Comparison of ENCODE assay signal across 39 mouse cellular contexts in the genomic region with DNA sequence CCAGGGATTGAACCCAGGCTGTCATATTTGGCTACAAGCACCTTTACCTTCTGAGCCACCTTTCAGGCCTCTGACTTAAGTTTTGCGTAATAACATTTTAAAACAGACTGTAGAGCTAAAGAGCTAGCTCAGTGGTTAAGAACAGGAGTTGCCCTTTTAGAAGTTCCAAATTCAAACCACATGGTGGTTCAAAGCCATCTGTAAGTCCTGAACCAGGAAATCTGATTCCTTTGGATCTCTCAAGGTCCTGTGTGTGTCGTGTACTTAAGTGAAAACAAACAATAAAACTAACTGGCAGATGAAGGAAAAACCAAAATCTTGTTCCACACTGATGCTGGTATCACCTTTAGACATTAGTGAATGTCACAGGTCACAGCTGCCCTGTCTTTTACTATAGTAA. TPM values are rescaled to one million over a fixed set of nuclear protein-coding genes. Genes with fewer than 3 reads are reported as not detected.
DNase-seq lines count a peak whose midpoint lies in the region; ATAC-seq and TF ChIP-seq lines count a peak whose summit lies in the region.
"Had no signal": no experiment of that assay in that cellular context is flagged by ENCODE, and none has a peak within 500 bp of the region (broad histone marks: within the 10 kb centered on the region; RNA-seq: fewer than 3 reads in every experiment).

No protein-coding gene starts in this region.

- DNase-seq in embryo, embryonic 10 days (ENCODE audit: low spot score), result peak; percentile 50
- no peak for DNase-seq in embryo, embryonic 9.5 days (ENCODE audit: extremely low spot score)
- no peak for DNase-seq in embryonic facial prominence, embryonic 10.5 days (ENCODE audit: low spot score)
- DNase-seq in forelimb bud, embryonic 11.5 days (ENCODE audit: low read depth, low spot score), result peak; percentile 61
- peak; percentile 29 for DNase-seq in limb, embryonic 14.5 days (ENCODE audit: low spot score)
- no peak for DNase-seq in adrenal gland, postnatal 10 days
- no peak for DNase-seq in kidney, postnatal 14 days
- DNase-seq: cerebellum, adult 2 months; cerebellum, postnatal 14 days; gastrocnemius, postnatal 25 days; heart, adult 18-20 months; heart, postnatal 10 days; kidney, adult 18-20 months; kidney, postnatal 36 days had no signal

- H3K4me2 ChIP-seq in limb, embryonic 14.5 days (replicated peaks; ENCODE audit: low read depth, low read length, severe bottlenecking), result no peak overlapping the region
- H3K4me2 ChIP-seq: heart, embryonic 12.5 days; hindbrain, embryonic 15.5 days; kidney, embryonic 15.5 days; liver, embryonic 11.5 days; lung, embryonic 15.5 days; midbrain, embryonic 11.5 days; neural tube, embryonic 12.5 days had no signal

- 32% methylated on average over 2 of the region's 2 CpGs for WGBS in embryonic facial prominence, embryonic 10.5 days
- 28% methylated on average over 2 of the region's 2 CpGs for WGBS in limb, embryonic 14.5 days

- TF ChIP-seq POLR2A in limb, embryonic 14.5 days (IDR thresholded peaks at IDR 0.05; ENCODE audit: borderline replicate concordance, extremely low read depth, insufficient read depth, insufficient read length), result no peak

- no peak overlapping the region for H3K9ac ChIP-seq in limb, embryonic 14.5 days (ENCODE audit: low read depth, low read length, severe bottlenecking)
- H3K9ac ChIP-seq: heart, embryonic 12.5 days; hindbrain, embryonic 15.5 days; kidney, embryonic 15.5 days; lung, embryonic 15.5 days; neural tube, embryonic 12.5 days had no signal

- ATAC-seq in limb, embryonic 14.5 days (ENCODE audit: low FRiP score, low read depth), result no peak; the same call in 1 of the 2 replicates
- no peak for ATAC-seq in frontal cortex, adult (ENCODE audit: low TSS enrichment)

- H3K27ac ChIP-seq in embryonic facial prominence, embryonic 10.5 days (replicated peaks), result peak overlapping the region; percentile 76; the same call in 1 of the 2 replicates
- no peak overlapping the region for H3K27ac ChIP-seq in limb, embryonic 14.5 days (replicated peaks; ENCODE audit: low read depth, low read length)
- H3K27ac ChIP-seq: hindbrain, embryonic 10.5 days; hindbrain, embryonic 15.5 days; layer of hippocampus, adult 2 months; left cerebral cortex, adult 2 months; lung, embryonic 15.5 days; neural tube, embryonic 12.5 days had no signal

- 0 out of 2 replicates have a peak, but pooled peaks cover 3% of the 10 kb centered on the region for H3K27me3 ChIP-seq in embryonic facial prominence, embryonic 10.5 days (replicated peaks; ENCODE audit: low read depth, poor library complexity, severe bottlenecking)
- no peaks in the 10 kb centered on the region for H3K27me3 ChIP-seq in limb, embryonic 14.5 days (ENCODE audit: control insufficient read depth, insufficient read depth, low read length)
- H3K27me3 ChIP-seq: heart, embryonic 12.5 days; hindbrain, embryonic 15.5 days; kidney, embryonic 15.5 days; lung, embryonic 15.5 days; neural tube, embryonic 12.5 days had no signal

- peaks cover 40% of the 10 kb centered on the region for H3K4me1 ChIP-seq in embryonic facial prominence, embryonic 10.5 days
- peaks cover 13% of the 10 kb centered on the region; the same call in 1 of the 2 replicates for H3K4me1 ChIP-seq in limb, embryonic 14.5 days (ENCODE audit: control insufficient read depth, insufficient read depth, low read length)

- no peak overlapping the region for H3K4me3 ChIP-seq in embryonic facial prominence, embryonic 10.5 days
- H3K4me3 ChIP-seq in limb, embryonic 14.5 days (replicated peaks; ENCODE audit: low read length), result no peak overlapping the region
- H3K4me3 ChIP-seq: erythroblast, embryonic 14.5 days; heart, embryonic 12.5 days; hindbrain, embryonic 10.5 days; hindbrain, embryonic 15.5 days; kidney, embryonic 15.5 days; layer of hippocampus, adult 2 months; left cerebral cortex, adult 2 months; lung, embryonic 15.5 days; myocyte; neural tube, embryonic 12.5 days had no signal

- H3K36me3 ChIP-seq in embryonic facial prominence, embryonic 10.5 days (replicated peaks), result no peaks in the 10 kb centered on the region
- no peaks in the 10 kb centered on the region for H3K36me3 ChIP-seq in limb, embryonic 14.5 days (ENCODE audit: control insufficient read depth, insufficient read depth, low read length)
- H3K36me3 ChIP-seq: heart, embryonic 12.5 days; hindbrain, embryonic 10.5 days; hindbrain, embryonic 15.5 days; kidney, embryonic 15.5 days; lung, embryonic 15.5 days; neural tube, embryonic 12.5 days had no signal

- H3K9me3 ChIP-seq in embryonic facial prominence, embryonic 10.5 days, result no peaks in the 10 kb centered on the region
- H3K9me3 ChIP-seq in limb, embryonic 14.5 days (ENCODE audit: control insufficient read depth, low read length), result no peaks in the 10 kb centered on the region
- H3K9me3 ChIP-seq: heart, embryonic 12.5 days; hindbrain, embryonic 10.5 days; hindbrain, embryonic 15.5 days; kidney, embryonic 15.5 days; lung, embryonic 15.5 days; neural tube, embryonic 12.5 days had no signal

RNA-seq across cellular contexts. Expression of gene Lipe, which starts 3.0 kb away (rescaled TPM):
- 7.8 and 11.6 TPM in 2 replicates for polyA plus RNA-seq in embryonic facial prominence, embryonic 10.5 days (2016; fragmentation: Nextera tagmentation; extraction: Ambion mirVana)
- 10.4 and 17.0 TPM in 2 replicates for polyA plus RNA-seq in limb, embryonic 14.5 days (2012; rRNA removed)
- polyA plus RNA-seq in limb, embryonic 14.5 days (2014; fragmentation: Nextera tagmentation; extraction: Ambion mirVana), result 3.5 and 4.1 TPM in 2 replicates
- total RNA-seq in adrenal gland, postnatal 10 days (2021), result 100 to 1,000 TPM; 391 to 441 TPM

RNA-seq across cellular contexts. Expression of gene Cxcl17, which starts 11.1 kb away (rescaled TPM):
- 0.69 and 0.75 TPM in 2 replicates for polyA plus RNA-seq in embryonic facial prominence, embryonic 10.5 days (2016; fragmentation: Nextera tagmentation; extraction: Ambion mirVana)
- polyA plus RNA-seq in limb, embryonic 14.5 days (2012; rRNA removed), result not detected in 2 replicates
- polyA plus RNA-seq in limb, embryonic 14.5 days (2014; fragmentation: Nextera tagmentation; extraction: Ambion mirVana), result 0.28 TPM in 1 of 2 replicates, not detected in the other
- total RNA-seq in adrenal gland, postnatal 10 days (2021), result not detected
- total RNA-seq: adrenal gland, postnatal 36 days; gastrocnemius, adult 18-20 months; gastrocnemius, postnatal 25 days; heart, postnatal 10 days; layer of hippocampus, adult 2 months; layer of hippocampus, postnatal 14 days; left cerebral cortex, adult 2 months; left cerebral cortex, postnatal 36 days; megakaryocyte progenitor cell, adult 5-6 weeks; MEL; midbrain, postnatal 0 days had no signal
- polyA plus RNA-seq: brain, embryonic 14.5 days; cerebellum, adult 2 months; erythroblast, embryonic 14.5 days; frontal cortex, adult 2 months; heart, embryonic 12.5 days; intestine, embryonic 14.5 days had no signal

RNA-seq across cellular contexts. Expression of gene Cnfn, which starts 32.0 kb away (rescaled TPM):
- polyA plus RNA-seq in embryonic facial prominence, embryonic 10.5 days (2016; fragmentation: Nextera tagmentation; extraction: Ambion mirVana), result not detected in 2 replicates
- polyA plus RNA-seq in limb, embryonic 14.5 days (2012; rRNA removed), result 3.3 and 4.5 TPM in 2 replicates
- polyA plus RNA-seq in limb, embryonic 14.5 days (2014; fragmentation: Nextera tagmentation; extraction: Ambion mirVana), result 16.7 and 31.8 TPM in 2 replicates
- not detected for total RNA-seq in adrenal gland, postnatal 10 days (2021)
- total RNA-seq: adrenal gland, postnatal 36 days; gastrocnemius, adult 18-20 months; gastrocnemius, postnatal 25 days; heart, adult 18-20 months; heart, postnatal 10 days; layer of hippocampus, adult 2 months; layer of hippocampus, postnatal 14 days; left cerebral cortex, adult 2 months; left cerebral cortex, postnatal 36 days; megakaryocyte progenitor cell, adult 5-6 weeks; MEL; midbrain, postnatal 0 days had no signal
- polyA plus RNA-seq: brain, embryonic 14.5 days; cerebellum, adult 2 months; erythroblast, embryonic 14.5 days; frontal cortex, adult 2 months; heart, embryonic 12.5 days; hindbrain, embryonic 10.5 days; hindbrain, embryonic 15.5 days; intestine, embryonic 14.5 days; liver, embryonic 11.5 days; liver, embryonic 16.5 days; midbrain, embryonic 11.5 days; midbrain, postnatal 0 days; myocyte; neural tube, embryonic 12.5 days; stomach, embryonic 14.5 days had no signal

Comparison
In these comparisons a context has a peak if more than half of its experiments do, and no peak if none do; other contexts are left out.
1. DNase-seq: peak in embryo, embryonic 10 days (single experiment), forelimb bud, embryonic 11.5 days (single experiment) and limb, embryonic 14.5 days (single experiment); none in embryo, embryonic 9.5 days (single experiment), embryonic facial prominence, embryonic 10.5 days (single experiment), adrenal gland, postnatal 10 days (single experiment) and kidney, postnatal 14 days (single experiment).